Mouse (Mus musculus) midbrain, postnatal 0 days (tissue): ENCODE results near the gene D17H6S53E. TPM values are rescaled to one million over a fixed set of nuclear protein-coding genes. Genes with fewer than 3 reads are reported as not detected.

Experiments
- ATAC-seq: fragments of 200-750 bp; cut with Nextera tagmentation; 2 replicates; pipeline ENCODE4 v1.8.0; 2017; ENCODE audit warnings: moderate number of reproducible peaks, mild to moderate bottlenecking, moderate TSS enrichment, moderate library complexity; ENCODE audit not compliant: low FRiP score
- DNase-seq: peaks from one replicate; pipeline ENCODE4 v3.0.0-alpha.2; 2015; ENCODE audit warnings: low spot score
- H3K27ac ChIP-seq: fragments of 300-500 bp; sonication (generic); 2 replicates; pipeline ENCODE4 v1.5.1; 2014; ENCODE audit warnings: low read depth, mild to moderate bottlenecking, low read length, mixed read lengths
- H3K27me3 ChIP-seq: fragments of 300-500 bp; sonication (generic); 2 replicates; pipeline ENCODE4 v1.6.1; 2014; ENCODE audit warnings: low read length, control low read depth, mixed read lengths; ENCODE audit not compliant: insufficient read depth
- H3K36me3 ChIP-seq: fragments of 300-500 bp; sonication (generic); 2 replicates; pipeline ENCODE4 v1.6.1; 2014; ENCODE audit warnings: low read length, control low read depth, mixed read lengths; ENCODE audit not compliant: insufficient read depth
- H3K4me1 ChIP-seq: fragments of 300-500 bp; sonication (generic); 2 replicates; pipeline ENCODE4 v1.6.1; 2014; ENCODE audit warnings: mild to moderate bottlenecking, control low read depth, antibody characterized with exemption, low read length, mixed read lengths; ENCODE audit not compliant: insufficient read depth
- H3K4me2 ChIP-seq: fragments of 300-500 bp; sonication (generic); 2 replicates; pipeline ENCODE4 v1.6.1; 2014; ENCODE audit warnings: low read depth, mild to moderate bottlenecking, low read length, mixed read lengths; ENCODE audit not compliant: poor library complexity, severe bottlenecking
- H3K4me3 ChIP-seq: fragments of 300-500 bp; sonication (generic); 2 replicates; pipeline ENCODE4 v1.5.1; 2014; ENCODE audit warnings: low read depth, mild to moderate bottlenecking, low read length, moderate library complexity
- H3K9ac ChIP-seq: fragments of 300-500 bp; sonication (generic); replicated peaks from 2 replicates; pipeline ENCODE4 v1.6.1; 2014; ENCODE audit warnings: mild to moderate bottlenecking, low read length, moderate library complexity, mixed read lengths; ENCODE audit not compliant: poor library complexity, severe bottlenecking
- H3K9me3 ChIP-seq: fragments of 300-500 bp; sonication (generic); 2 replicates; pipeline ENCODE4 v1.6.1; 2016; ENCODE audit warnings: low read length, control low read depth
- CTCF ChIP-seq: IDR thresholded peaks from 2 replicates; pipeline ENCODE4 v1.5.1; 2016; ENCODE audit warnings: antibody characterized with exemption, mild to moderate bottlenecking
- WGBS: fragments of 180-500 bp; shearing (Covaris S2); extraction: QIAGEN DNeasy Blood & Tissue Kit; methylation state at CpG from one replicate; pipeline ENCODE4 v1.1.7; 2014; 5-methylcytosine and 5-hydroxymethylcytosine counted together
- polyA plus RNA-seq: library from polyadenylated mRNA; unstranded; fragments of >200 nt; fragmentation: Nextera tagmentation; extraction: Ambion mirVana; gene quantifications from 2 replicates; pipeline ENCODE4 v1.2.1, GENCODE M21; 2015
- total RNA-seq: library from RNA; depleted of rRNA; stranded (reverse); fragments of >200 nt; gene quantifications from 2 replicates; pipeline ENCODE4 v1.2.3, GENCODE M21; 2014

D17H6S53E gene
- total and polyA plus RNA-seq, 2 experiments from 2014 or later, result 9.6 to 28.0 TPM

GRCm38 (mm10) chr17:35153077-35153476 lies 26.9 kb downstream of the D17H6S53E start:
- TF ChIP-seq CTCF, result no peak
- H3K4me2 ChIP-seq, result no peak overlapping the region
- ATAC-seq (no peak), DNase-seq (no peak)
- no peak overlapping the region for H3K4me3 ChIP-seq
- peaks cover 85% of the 10 kb centered on the region for H3K36me3 ChIP-seq
- H3K27me3 ChIP-seq, result no peaks in the 10 kb centered on the region
- WGBS, result 87% methylated on average over 9 of the region's 9 CpGs
- no peak overlapping the region for H3K27ac ChIP-seq
- no peaks in the 10 kb centered on the region for H3K4me1 ChIP-seq
- no peaks in the 10 kb centered on the region for H3K9me3 ChIP-seq
- H3K9ac ChIP-seq, result no peak overlapping the region

DNA sequence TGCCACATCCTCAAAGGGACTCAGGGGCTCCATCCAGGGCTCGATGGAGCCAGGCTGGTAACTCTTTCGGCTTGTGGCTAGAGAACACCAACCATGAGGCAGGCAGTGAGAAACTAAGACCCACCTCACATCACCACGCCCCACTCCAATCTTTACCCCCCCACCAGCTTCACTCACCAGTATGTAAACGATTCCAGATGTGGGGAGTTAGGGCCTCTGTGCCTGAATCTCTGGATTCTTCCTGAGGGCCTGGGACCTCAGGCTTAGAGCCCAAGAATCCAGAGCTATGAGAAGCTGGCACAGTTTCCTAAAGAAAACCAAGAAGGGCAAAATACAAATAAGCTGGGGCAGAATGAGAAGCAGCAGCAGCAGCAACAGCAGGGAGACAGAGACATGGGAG lies 27.8 kb downstream of the D17H6S53E start:
- Histone ChIP-seq H3K4me1 (no peaks in the 10 kb centered on the region), H3K27me3 (no peaks in the 10 kb centered on the region), H3K4me3 (no peak overlapping the region), H3K9me3 (no peaks in the 10 kb centered on the region), H3K36me3 (peaks cover 93% of the 10 kb centered on the region), H3K27ac (no peak overlapping the region), H3K9ac (no peak overlapping the region), H3K4me2 (no peak overlapping the region)
- no peak for ATAC-seq
- no peak for TF ChIP-seq CTCF
- DNase-seq, result no peak
- WGBS, result 90% methylated on average over 4 of the region's 4 CpGs

GRCm38 (mm10) chr17:35154616-35155015 lies 28.4 kb downstream of the D17H6S53E start:
- Histone ChIP-seq H3K36me3 (peaks cover 93% of the 10 kb centered on the region), H3K9ac (no peak overlapping the region), H3K27me3 (no peaks in the 10 kb centered on the region), H3K27ac (no peak overlapping the region), H3K9me3 (no peaks in the 10 kb centered on the region), H3K4me2 (no peak overlapping the region), H3K4me3 (no peak overlapping the region), H3K4me1 (no peaks in the 10 kb centered on the region)
- 71% methylated on average over 7 of the region's 7 CpGs for WGBS
- TF ChIP-seq CTCF, result no peak
- ATAC-seq, result no peak
- no peak for DNase-seq

GRCm38 (mm10) chr17:35155451-35155850 lies 29.3 kb downstream of the D17H6S53E start:
- Histone ChIP-seq H3K27me3 (no peaks in the 10 kb centered on the region), H3K4me1 (no peaks in the 10 kb centered on the region), H3K9ac (no peak overlapping the region), H3K36me3 (peaks cover 93% of the 10 kb centered on the region), H3K4me3 (no peak overlapping the region), H3K27ac (no peak overlapping the region), H3K9me3 (no peaks in the 10 kb centered on the region), H3K4me2 (no peak overlapping the region)
- ATAC-seq (no peak), DNase-seq (no peak)
- 93% methylated on average over 12 of the region's 12 CpGs for WGBS
- TF ChIP-seq CTCF, result no peak

- ATAC-seq, result no peak
- H3K27me3 ChIP-seq, result no peaks in the 10 kb centered on the region
- DNase-seq, result no peak
These were observed 30.5 kb downstream of the D17H6S53E start for GRCm38 (mm10) chr17:35156461-35157200.

GRCm38 (mm10) chr17:35157254-35157653 lies 31.1 kb downstream of the D17H6S53E start:
- TF ChIP-seq CTCF, result no peak
- DNase-seq, result no peak
- H3K4me1 ChIP-seq, result peaks cover 3% of the 10 kb centered on the region; the same call in 1 of the 2 replicates
- H3K27ac ChIP-seq, result no peak overlapping the region
- H3K9ac ChIP-seq, result no peak overlapping the region
- no peaks in the 10 kb centered on the region for H3K27me3 ChIP-seq
- H3K36me3 ChIP-seq, result peaks cover 99% of the 10 kb centered on the region
- no peak for ATAC-seq
- H3K9me3 ChIP-seq, result no peaks in the 10 kb centered on the region
- H3K4me2 ChIP-seq, result no peak overlapping the region
- no peak overlapping the region for H3K4me3 ChIP-seq
- WGBS, result 94% methylated on average over 8 of the region's 8 CpGs

More at GRCm38 (mm10) chr17:35156461-35157200, 30.5 kb downstream of the D17H6S53E start:
- H3K4me3 ChIP-seq, result no peak overlapping the region
- H3K4me1 ChIP-seq, result no peaks in the 10 kb centered on the region
- H3K9ac ChIP-seq, result no peak overlapping the region
- no peak for TF ChIP-seq CTCF
- H3K9me3 ChIP-seq, result no peaks in the 10 kb centered on the region
- no peak overlapping the region for H3K27ac ChIP-seq
- H3K4me2 ChIP-seq, result no peak overlapping the region
- peaks cover 97% of the 10 kb centered on the region for H3K36me3 ChIP-seq
- 91% methylated on average over 33 of the region's 33 CpGs for WGBS
